Mouse (Mus musculus) heart, adult 2 months (tissue): ENCODE measurements around the gene Kif18b.

Source experiments
- CTCF ChIP-seq: fragments of 200-600 bp; IDR thresholded peaks from 2 replicates; pipeline ENCODE4 v1.8.1; 2022; ENCODE audit warnings: antibody characterized with exemption, mild to moderate bottlenecking, moderate library complexity
- POLR2A ChIP-seq: fragments of 200-500 bp; IDR thresholded peaks from 2 replicates; pipeline ENCODE4 v1.6.1; 2011; ENCODE audit warnings: mild to moderate bottlenecking, low read depth, low read length, control low read depth; ENCODE audit not compliant: insufficient read depth

- TF ChIP-seq CTCF (peak; percentile 26; the same call in 1 of the 2 replicates), POLR2A (no peak)
Measured at GRCm38 (mm10) chr11:102958870-102959269, 33.9 kb upstream of the Kif18b start.
